Mouse (Mus musculus): ENCODE measurements around the gene Cwc25.
A peak's percentile ranks its signal among the peaks of the same experiment; 100 is the strongest.
"Not testable (repeated sequence)": the region's sequence is repeated elsewhere in the genome, so short reads cannot be mapped to it uniquely, and the experiment has no call there.

The Cwc25 gene

GRCm38 (mm10) chr11:97719041-97719440, 47.3 kb downstream of the Cwc25 start:
- no peak for DNase-seq

- no peak for DNase-seq
Measured at GRCm38 (mm10) chr11:97718281-97718860, 48.0 kb downstream of the Cwc25 start.

- no peak for DNase-seq
Measured at GRCm38 (mm10) chr11:97717369-97718280, 48.7 kb downstream of the Cwc25 start.

GRCm38 (mm10) chr11:97716021-97716420, 50.3 kb downstream of the Cwc25 start:
- no peak for DNase-seq

GRCm38 (mm10) chr11:97714784-97715760, 51.3 kb downstream of the Cwc25 start:
- no peak for DNase-seq

GRCm38 (mm10) chr11:97714356-97714755, 52.0 kb downstream of the Cwc25 start:
- no peak for DNase-seq

- DNase-seq: no peak
Measured at GRCm38 (mm10) chr11:97713896-97714295, 52.5 kb downstream of the Cwc25 start.

- DNase-seq: no peak
Measured at GRCm38 (mm10) chr11:97712286-97712685, 54.1 kb downstream of the Cwc25 start.

- no peak for DNase-seq
Measured at GRCm38 (mm10) chr11:97711200-97711900, 55.0 kb downstream of the Cwc25 start.

GRCm38 (mm10) chr11:97710067-97710466, 56.3 kb downstream of the Cwc25 start:
- DNase-seq: not testable (repeated sequence)

GRCm38 (mm10) chr11:97703039-97703826, 63.1 kb downstream of the Cwc25 start, which contains the start of gene Psmb3:
TSS of gene Psmb3 (plus strand) at chr11:97703399.
- DNase-seq: peak; percentile 100

- DNase-seq: peak; percentile 84
Measured at GRCm38 (mm10) chr11:97702393-97702745, 64.0 kb downstream of the Cwc25 start.

GRCm38 (mm10) chr11:97701581-97702392, 64.6 kb downstream of the Cwc25 start:
- no peak for DNase-seq

- peak; percentile 45 for DNase-seq
Measured at GRCm38 (mm10) chr11:97700746-97701580, 65.4 kb downstream of the Cwc25 start.

- DNase-seq: peak; percentile 78
Measured at GRCm38 (mm10) chr11:97700003-97700745, 66.2 kb downstream of the Cwc25 start, which contains the start of gene Pcgf2. TSS of gene Pcgf2 (minus strand) at chr11:97700497.

- DNase-seq: peak; percentile 87
Measured at GRCm38 (mm10) chr11:97699626-97700002, 66.7 kb downstream of the Cwc25 start.

GRCm38 (mm10) chr11:97698741-97699611, 67.4 kb downstream of the Cwc25 start:
- peak; percentile 70 for DNase-seq
